Mouse (Mus musculus) liver, adult 2 months (tissue): ENCODE results near the gene Clasp1.

Source experiments
- CTCF ChIP-seq: fragments of 200-500 bp; IDR thresholded peaks from 2 replicates; pipeline ENCODE4 v1.5.1; 2011; ENCODE audit warnings: low read depth, low read length, control low read depth
- POLR2A ChIP-seq: fragments of 200-500 bp; IDR thresholded peaks from 2 replicates; pipeline ENCODE4 v1.6.1; 2011; ENCODE audit warnings: low read length, control low read depth; ENCODE audit not compliant: insufficient read depth; ENCODE audit errors: extremely low read depth

GRCm38 (mm10) chr1:118529213-118529612 lies 140.4 kb downstream of the Clasp1 start:
- peak; percentile 5; the same call in 1 of the 2 replicates for TF ChIP-seq CTCF
- TF ChIP-seq POLR2A = no peak
